Mouse (Mus musculus) retina, postnatal 1 day (tissue): ENCODE data around the gene Gm572.

Experiments used
- DNase-seq: peaks from one replicate; pipeline ENCODE4 v3.0.0-alpha.2; 2012

Gene Gm572

DNA sequence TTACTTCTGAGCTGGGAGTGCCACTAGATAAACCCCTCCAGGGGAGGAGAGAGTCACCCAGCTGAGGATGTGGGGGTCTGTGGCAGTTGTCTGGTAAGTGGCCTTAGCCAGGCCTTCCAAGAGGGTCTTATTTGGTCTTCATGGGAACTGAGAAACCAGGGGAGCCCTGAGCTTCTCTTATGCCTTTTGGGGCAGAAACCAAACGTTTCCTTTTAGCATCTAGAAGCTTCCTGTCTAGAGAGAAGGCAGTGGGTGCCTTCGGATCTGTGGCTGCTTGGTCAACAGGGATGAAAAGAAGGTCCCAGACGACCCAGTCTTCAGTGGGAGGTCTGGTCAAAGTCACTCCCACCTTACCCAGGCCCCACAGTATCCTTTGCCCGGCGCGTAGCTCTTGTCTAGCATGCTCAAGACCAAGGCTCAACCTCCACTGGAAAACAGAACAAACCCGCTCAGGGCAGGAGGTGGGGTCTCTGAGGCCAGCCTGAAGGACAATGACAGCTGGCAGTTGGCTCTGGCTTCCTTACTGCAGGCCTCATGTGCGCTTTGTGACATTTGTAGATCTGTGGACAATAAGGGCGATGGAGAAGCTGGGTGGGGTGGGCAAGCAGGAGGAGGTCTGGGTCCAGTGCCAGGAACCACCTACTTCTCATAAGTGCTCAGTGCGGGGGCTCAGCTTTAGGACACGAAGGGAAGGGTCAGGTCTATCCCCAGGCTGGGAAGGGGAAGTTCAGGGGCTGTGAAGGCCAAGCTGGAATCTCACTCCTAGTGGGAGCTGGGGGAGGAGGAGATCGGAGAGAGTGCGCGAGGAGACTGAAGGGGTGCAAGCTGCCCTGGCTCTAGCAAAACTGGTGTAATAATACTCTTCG, at the start of gene Gm572:
TSS of gene Gm572 (plus strand) at position 27 of the 866 bp plus-strand sequence.
- no peak for DNase-seq

GRCm38 (mm10) chr4:148593996-148594395, 49.1 kb upstream of the Gm572 start:
- DNase-seq, result no peak

DNA sequence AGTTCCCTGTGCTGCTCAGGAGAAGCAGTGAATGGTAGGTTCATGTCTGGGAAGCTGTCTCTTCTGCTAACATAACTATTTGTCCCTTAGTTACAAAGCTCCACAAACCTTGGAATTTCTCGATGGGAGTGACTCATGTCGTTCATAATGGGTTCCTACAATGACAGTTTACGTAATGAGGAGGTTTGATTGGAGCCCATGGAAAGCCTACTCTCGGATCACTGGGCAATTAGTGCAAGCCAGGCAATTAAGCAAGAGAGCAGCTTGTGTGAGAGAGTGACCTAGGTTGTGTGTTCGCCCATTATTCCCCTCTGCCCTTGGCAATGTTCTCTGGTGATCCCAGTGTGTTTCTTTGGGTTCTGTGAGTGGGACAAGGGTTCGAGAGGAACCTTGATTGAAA, 47.2 kb upstream of the Gm572 start:
- DNase-seq, result peak; percentile 92

GRCm38 (mm10) chr4:148596731-148597130, 46.4 kb upstream of the Gm572 start:
- no peak for DNase-seq

- no peak for DNase-seq
Measured at GRCm38 (mm10) chr4:148598826-148599225, 44.3 kb upstream of the Gm572 start.

DNA sequence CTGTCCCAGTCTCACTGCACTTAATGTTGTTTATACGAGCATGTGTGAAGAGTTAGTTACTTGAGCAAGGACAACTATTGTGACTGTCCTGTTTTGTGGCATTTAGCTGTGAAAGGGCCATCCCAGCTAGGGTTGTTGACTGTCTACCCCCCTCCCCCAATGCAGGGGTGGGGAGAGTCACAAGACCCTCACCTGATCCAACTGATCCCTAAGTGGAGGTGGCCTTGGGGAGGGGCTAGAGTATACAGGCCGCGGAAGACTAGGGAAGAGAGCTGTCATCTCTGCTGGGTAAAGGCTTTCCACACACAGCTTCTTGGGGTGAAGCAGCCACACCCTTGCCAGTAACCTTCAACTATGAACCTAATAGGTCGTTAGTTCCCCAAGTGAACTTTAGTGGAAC, 42.8 kb upstream of the Gm572 start:
- no peak for DNase-seq

DNA sequence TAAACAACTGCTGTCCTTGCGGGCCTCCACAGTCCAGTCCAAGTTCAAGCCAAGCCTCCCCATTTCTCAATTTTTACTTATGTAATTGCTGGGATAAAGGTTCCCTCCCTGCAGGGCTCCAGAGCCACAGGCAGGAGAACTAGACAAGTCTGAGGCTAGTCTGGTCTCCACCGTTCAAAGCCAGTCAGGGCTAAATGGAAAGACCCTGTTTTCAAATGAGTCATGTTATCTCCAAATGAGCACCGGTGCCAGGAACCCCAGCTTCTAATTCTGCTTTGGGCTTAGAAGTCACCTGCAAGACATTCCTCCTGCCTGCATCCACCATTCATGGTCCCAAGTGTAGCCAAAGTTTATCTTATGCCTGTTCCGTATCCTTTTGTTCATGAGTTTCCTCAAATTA, 41.2 kb upstream of the Gm572 start:
- no peak for DNase-seq

DNA sequence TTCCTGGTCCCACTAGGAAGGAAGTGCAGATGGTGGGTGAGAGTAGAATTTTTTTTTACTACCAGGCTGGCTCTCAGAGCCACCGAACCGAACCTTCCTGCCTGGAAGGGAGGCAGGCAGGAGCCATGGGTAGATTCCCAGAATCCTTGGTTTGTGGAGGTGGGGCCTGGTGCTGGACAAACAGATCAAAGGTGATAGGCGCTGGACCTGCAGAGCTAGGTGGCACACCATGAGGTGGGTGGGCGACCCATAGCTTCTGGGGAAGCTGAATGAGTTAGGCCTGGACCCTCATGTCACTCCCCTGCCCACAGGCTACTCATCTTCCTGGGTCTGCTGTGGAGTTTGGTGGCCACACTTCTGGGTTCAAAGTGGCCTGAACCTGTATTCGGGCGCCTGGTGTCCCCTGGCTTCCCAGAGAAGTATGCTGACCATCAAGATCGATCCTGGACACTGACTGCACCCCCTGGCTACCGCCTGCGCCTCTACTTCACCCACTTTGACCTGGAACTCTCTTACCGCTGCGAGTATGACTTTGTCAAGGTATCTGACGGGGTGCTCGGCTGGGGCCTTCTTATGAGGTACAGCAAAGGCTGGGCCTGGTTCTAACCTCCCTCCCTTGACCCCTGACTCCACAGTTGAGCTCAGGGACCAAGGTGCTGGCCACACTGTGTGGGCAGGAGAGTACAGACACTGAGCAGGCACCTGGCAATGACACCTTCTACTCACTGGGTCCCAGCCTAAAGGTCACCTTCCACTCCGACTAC, 40.6 kb upstream of the Gm572 start, which contains the start of gene Masp2:
TSS of gene Masp2 (plus strand) at position 198 of the 764 bp plus-strand sequence.
- DNase-seq, result no peak

DNA sequence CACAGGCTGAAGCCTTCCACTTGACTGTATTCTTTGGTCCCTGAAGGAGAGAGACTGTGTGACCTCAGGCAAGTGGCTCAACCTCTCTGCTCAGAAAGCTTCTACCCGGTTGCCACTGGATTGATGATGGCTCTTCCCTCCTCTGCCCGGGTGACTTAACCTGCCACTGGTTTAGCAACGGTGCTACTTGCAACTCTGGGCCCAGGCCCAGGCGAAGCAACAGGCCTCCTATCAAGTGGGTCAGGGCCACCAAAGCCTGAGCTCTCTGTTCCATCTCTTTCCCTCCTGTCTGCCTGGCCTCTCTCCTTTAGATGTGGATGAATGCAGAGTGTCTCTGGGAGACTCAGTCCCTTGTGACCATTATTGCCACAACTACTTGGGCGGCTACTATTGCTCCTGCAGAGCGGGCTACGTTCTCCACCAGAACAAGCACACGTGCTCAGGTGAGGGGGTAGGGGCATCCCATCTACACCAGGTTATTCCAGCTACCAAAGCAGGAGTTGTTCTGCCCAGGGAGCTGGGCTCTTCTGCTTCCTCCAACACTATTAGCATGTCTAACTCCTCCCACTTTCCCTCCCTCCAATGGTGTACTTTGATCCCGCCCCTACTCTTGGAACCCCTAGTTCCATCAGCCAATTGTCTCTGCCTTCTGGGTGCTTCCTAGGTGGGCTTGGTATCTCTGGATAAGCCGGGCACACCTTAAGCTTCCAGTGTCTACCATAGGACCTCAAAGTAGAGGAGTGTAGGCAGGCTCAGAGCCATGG, 39.6 kb upstream of the Gm572 start:
- no peak for DNase-seq

DNA sequence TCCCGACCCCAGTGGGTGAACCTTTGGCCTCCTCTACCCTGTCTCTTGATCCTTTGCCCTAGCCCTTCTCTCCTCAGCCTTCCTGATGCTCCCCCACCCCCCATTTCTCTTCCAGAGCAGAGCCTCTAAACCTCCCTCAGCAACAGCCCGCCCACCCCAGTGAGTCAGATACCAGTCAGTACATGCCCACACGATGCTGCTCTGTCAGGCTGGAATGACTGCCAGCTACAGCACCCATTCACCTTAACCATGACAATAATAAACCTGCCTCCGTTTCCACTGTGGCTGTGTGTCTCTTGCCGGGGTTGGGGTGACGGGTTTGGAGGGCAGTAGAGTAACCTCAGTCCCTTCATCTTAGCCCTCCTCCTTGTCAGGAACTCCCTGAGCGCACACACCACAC, 39.0 kb upstream of the Gm572 start:
- no peak for DNase-seq

- peak; percentile 72 for DNase-seq
Measured at GRCm38 (mm10) chr4:148604541-148605165, 38.5 kb upstream of the Gm572 start.

- peak; percentile 75 for DNase-seq
Measured at GRCm38 (mm10) chr4:148607758-148608157, 35.4 kb upstream of the Gm572 start.

GRCm38 (mm10) chr4:148609805-148610204, 33.3 kb upstream of the Gm572 start:
- no peak for DNase-seq

GRCm38 (mm10) chr4:148610631-148611364, 32.3 kb upstream of the Gm572 start:
- no peak for DNase-seq

GRCm38 (mm10) chr4:148612557-148612956, 30.6 kb upstream of the Gm572 start:
- no peak for DNase-seq

- no peak for DNase-seq
Measured at GRCm38 (mm10) chr4:148613738-148614137, 29.4 kb upstream of the Gm572 start.

DNA sequence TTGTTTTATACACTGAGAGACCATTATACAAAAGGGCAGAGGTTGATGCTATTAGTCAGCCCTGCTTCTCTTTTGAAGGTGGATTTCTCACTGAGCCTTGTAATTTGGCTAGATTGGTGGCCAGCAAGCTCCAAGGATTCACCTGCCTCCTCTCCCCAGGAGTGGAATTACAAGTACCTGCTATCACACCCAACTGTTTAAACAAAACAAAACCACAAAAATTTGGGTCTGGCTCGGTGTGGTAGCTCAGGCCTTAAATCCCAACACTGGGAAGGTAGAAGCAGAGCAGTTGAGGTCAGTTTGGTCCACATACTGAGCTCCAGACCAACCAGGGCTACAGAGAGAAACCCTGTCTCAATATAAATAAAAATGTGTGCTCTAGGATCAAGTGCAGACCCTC, 23.3 kb upstream of the Gm572 start:
- no peak for DNase-seq

DNA sequence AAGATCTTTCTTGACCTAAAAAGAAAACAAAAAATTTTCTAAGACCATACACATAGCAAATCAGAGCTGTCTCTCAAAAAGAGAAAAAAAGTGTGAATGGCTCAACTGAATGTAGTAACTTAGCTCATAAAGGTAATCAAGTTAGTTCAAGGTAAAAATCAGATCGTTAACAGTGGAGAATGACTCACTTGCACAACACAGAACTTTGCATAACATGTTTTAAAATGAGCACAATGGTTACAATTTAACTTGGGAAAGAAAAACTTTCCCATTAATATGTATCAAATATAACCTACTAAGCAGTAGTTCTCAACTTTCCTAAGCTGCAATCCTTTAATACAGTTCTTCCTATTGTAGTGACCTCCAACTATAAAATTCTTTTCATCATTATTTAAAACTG, 22.4 kb upstream of the Gm572 start:
- DNase-seq, result no peak

DNA sequence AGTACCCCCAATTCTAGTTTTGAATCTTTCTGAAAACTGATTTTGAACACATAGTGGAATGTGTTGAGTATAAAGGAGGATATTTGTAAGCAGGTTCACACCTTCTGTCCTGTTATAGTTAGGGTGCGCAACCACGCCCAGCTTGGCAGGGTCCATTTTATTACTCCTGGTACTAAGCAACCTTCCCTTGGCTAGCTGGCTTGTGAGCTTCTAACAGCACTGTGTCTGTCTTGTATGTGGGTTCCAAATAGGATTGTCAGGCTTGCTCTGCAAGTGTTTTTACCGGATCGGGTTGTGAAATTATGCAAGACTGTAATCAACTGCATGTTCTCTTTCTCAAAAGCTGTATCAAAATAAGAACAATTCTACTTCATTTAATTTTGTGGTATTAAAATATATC, 20.6 kb upstream of the Gm572 start:
- no peak for DNase-seq

DNA sequence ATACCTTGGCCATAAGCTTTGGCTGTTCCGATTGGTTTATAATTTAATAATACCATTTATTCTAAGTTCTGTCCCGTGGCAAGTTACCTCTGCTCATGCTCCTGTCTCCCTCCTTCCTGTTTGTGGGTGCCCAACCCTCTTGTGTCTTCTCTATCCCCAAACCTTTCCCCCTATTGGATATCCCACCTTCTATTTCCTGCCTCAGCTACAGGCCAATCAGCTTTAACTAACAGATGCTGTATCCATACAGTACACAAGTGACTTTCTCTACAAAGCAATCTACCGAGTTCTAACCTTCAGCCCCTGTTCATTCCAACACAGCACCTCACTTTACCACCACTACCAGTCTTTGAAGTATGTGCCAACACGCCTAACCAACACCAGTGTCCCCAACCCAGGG, 19.5 kb upstream of the Gm572 start:
- DNase-seq, result no peak

- DNase-seq, result no peak
Measured at GRCm38 (mm10) chr4:148625010-148625409, 18.1 kb upstream of the Gm572 start.
